Mouse (Mus musculus): ENCODE data around the gene Acot8. TPM values are rescaled to one million over a fixed set of nuclear protein-coding genes. Genes with fewer than 3 reads are reported as not detected.

The Acot8 gene
- polyA plus RNA-seq, 1 experiment from 2014 or later, result 17.8 TPM

DNA sequence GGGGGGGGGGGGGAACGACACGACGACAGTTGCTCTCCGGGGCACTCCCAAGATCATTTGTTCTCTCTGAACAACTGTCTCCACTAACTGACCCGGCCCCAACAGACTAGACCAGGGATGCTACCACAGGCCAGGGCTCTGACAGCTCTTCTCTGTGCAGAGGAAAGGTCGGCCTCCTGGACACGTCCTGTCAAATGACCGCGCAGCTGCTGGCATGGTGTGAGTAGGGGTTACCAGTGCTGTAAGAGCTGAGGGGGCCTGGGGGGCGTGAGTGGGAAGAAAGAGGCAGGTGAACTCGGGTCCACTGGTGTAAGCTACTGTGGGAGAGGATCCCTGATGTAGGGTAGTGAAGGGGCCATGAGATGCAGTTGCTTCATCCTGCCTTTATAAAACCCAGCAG is 46.8 kb downstream of the Acot8 start:
- Histone ChIP-seq H3K27ac (no peak overlapping the region), H3K27me3 (ENCODE audit: insufficient read depth, poor library complexity, severe bottlenecking) (no peaks in the 10 kb centered on the region), H3K36me3 (peaks cover 99% of the 10 kb centered on the region), H3K4me1 (peaks cover 34% of the 10 kb centered on the region), H3K4me3 (no peak overlapping the region), H3K9me3 (no peaks in the 10 kb centered on the region)
- DNase-seq (ENCODE audit: low spot score), result no peak
- 91% methylated on average over 11 of the region's 11 CpGs for WGBS

DNA sequence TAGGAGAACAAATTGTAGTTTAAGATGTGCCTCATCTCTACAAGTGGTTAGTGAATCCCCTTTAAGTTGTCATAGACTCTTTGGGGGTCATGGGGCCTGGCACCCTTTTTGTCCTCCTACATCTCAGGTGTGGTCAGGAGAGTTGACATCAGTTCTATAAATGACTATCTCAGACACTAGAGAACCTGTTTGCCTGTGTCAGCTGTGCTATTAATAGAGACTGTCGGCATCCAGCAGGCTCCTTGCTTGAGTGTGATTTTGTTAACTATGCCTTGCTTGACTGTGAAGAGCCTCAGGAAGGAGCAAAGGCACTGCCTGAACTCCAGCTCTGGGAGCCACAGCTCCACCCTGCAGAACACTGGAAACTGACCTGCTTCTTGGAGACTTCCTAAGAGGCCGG is 49.9 kb downstream of the Acot8 start:
- peak overlapping the region; percentile 18; the same call in 1 of the 2 replicates for H3K4me3 ChIP-seq
- H3K27ac ChIP-seq, result peak overlapping the region; percentile 83
- peaks cover 97% of the 10 kb centered on the region for H3K36me3 ChIP-seq
- 61% methylated on average over 2 of the region's 2 CpGs for WGBS
- DNase-seq (ENCODE audit: low spot score), result no peak
- H3K9me3 ChIP-seq, result no peaks in the 10 kb centered on the region
- peaks cover 26% of the 10 kb centered on the region for H3K4me1 ChIP-seq
- H3K27me3 ChIP-seq (ENCODE audit: insufficient read depth, poor library complexity, severe bottlenecking), result no peaks in the 10 kb centered on the region

DNA sequence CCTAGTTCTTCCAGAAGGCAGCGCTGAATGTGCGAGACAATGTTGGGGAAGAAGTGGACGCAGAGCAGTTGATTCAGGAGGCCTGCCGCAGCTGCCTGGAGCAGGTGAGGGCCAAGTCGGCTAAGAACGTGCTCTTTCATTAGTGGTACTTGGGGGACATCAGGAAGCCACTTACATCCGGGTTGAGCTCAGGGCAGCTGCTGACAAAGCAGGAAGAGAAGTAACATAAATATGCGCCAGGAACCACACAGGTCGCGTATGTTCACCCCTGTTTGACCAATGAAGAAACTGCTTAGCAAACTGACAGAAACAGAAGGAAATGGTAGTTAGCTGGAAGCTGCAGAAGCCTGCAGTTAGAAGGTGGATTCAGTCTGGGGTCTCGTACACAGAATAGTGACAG is 50.6 kb downstream of the Acot8 start:
- Histone ChIP-seq H3K36me3 (peaks cover 95% of the 10 kb centered on the region), H3K9me3 (no peaks in the 10 kb centered on the region), H3K27ac (peak overlapping the region; percentile 83), H3K27me3 (ENCODE audit: insufficient read depth, poor library complexity, severe bottlenecking) (no peaks in the 10 kb centered on the region), H3K4me1 (peaks cover 26% of the 10 kb centered on the region), H3K4me3 (no peak overlapping the region)
- WGBS, result 81% methylated on average over 11 of the region's 11 CpGs
- DNase-seq (ENCODE audit: low spot score), result no peak

DNA sequence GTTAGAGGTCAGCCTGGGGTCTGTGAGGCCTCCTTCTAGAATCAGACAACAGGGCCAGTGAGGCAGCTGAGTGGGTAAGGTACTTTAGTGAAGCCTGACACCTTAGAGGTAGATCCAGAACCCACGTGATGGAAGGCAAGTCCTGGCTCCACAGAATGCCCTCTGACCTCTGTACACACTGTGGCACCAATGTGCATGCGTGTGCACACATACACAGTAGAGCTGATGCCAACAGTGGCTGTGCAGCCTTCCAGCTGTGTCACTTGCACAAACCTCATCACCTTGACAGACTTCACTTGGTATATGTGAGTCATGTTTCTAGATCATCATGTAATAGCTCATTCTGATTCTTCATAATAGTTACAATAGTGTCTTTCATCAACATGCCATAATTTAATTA is 52.2 kb downstream of the Acot8 start:
- H3K27ac ChIP-seq, result no peak overlapping the region
- peaks cover 95% of the 10 kb centered on the region for H3K36me3 ChIP-seq
- peaks cover 26% of the 10 kb centered on the region for H3K4me1 ChIP-seq
- no peak for DNase-seq (ENCODE audit: low spot score)
- H3K4me3 ChIP-seq, result no peak overlapping the region
- H3K9me3 ChIP-seq, result no peaks in the 10 kb centered on the region
- 94% methylated on average over 2 of the region's 2 CpGs for WGBS
- no peaks in the 10 kb centered on the region for H3K27me3 ChIP-seq (ENCODE audit: insufficient read depth, poor library complexity, severe bottlenecking)

DNA sequence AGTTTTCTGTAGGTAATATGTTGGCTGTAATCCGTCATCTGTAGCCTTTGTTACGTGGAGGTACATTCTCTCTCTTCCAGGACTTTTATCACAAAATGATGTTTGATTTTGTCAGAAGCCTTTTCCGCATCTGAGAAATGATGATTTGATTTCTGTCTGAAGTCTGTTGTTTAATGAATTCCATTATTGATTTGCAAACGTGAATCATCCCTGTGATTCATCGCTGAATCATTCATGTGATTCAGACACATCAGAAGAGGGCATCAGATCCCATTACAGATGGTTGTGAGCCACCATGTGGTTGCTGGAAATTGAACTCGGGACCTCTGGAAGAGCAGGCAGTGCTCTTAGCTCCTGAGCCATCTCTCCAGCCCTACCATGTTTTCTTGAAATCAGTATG is 55.7 kb downstream of the Acot8 start:
- Histone ChIP-seq H3K36me3 (peaks cover 63% of the 10 kb centered on the region), H3K4me3 (no peak overlapping the region), H3K4me1 (peaks cover 18% of the 10 kb centered on the region), H3K27me3 (ENCODE audit: insufficient read depth, poor library complexity, severe bottlenecking) (no peaks in the 10 kb centered on the region), H3K9me3 (no peaks in the 10 kb centered on the region), H3K27ac (no peak overlapping the region)
- no peak for DNase-seq (ENCODE audit: low spot score)
- WGBS, result 88% methylated on average over 6 of the region's 6 CpGs

DNA sequence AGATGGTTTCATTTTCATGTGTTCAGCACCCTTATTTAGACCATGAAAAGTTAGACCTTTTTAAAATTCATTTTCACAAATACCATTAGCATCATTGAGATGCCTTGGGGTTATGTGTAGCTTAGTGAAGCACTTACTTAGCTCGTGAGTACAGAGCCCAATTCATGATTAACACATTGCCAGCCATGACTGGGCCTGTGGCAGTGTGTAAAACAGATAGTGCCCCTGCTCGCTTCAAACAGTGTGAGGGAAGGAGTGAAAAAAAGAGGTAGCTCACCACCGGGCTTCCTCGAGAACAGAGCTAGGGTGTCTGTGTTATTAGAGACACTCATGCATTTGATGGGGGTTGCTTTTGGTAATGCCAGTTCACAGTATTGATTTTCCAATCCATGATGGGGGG is 56.5 kb downstream of the Acot8 start:
- DNase-seq (ENCODE audit: low spot score), result no peak
- peaks cover 56% of the 10 kb centered on the region for H3K36me3 ChIP-seq
- H3K9me3 ChIP-seq, result no peaks in the 10 kb centered on the region
- H3K27me3 ChIP-seq (ENCODE audit: insufficient read depth, poor library complexity, severe bottlenecking), result no peaks in the 10 kb centered on the region
- peaks cover 13% of the 10 kb centered on the region for H3K4me1 ChIP-seq
- 87% methylated on average over 4 of the region's 4 CpGs for WGBS
- H3K27ac ChIP-seq, result no peak overlapping the region
- no peak overlapping the region for H3K4me3 ChIP-seq

DNA sequence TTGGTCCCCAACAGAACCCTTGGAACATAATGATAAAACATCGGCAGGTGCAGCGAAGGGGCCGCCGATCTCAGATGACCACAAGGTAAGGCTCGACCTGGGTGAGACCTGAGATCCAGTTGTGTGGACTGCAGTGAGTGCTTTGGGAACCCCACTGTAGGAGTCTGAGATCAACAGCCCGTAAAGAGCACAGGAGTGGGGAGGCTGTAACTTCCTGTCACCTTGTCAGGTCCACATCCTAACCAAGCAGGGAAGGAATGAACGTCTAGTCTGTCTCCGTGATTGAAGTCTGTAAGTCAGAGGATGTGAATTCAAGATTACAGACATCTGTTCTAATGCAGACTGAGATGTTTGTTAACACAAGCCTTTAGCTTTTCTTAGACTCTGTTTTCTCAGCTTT is 58.0 kb downstream of the Acot8 start:
- H3K27me3 ChIP-seq (ENCODE audit: insufficient read depth, poor library complexity, severe bottlenecking), result peaks cover 2% of the 10 kb centered on the region; the same call in 1 of the 2 replicates
- peaks cover 13% of the 10 kb centered on the region for H3K4me1 ChIP-seq
- H3K9me3 ChIP-seq, result no peaks in the 10 kb centered on the region
- H3K27ac ChIP-seq, result peak overlapping the region; percentile 95
- no peak for DNase-seq (ENCODE audit: low spot score)
- peaks cover 42% of the 10 kb centered on the region for H3K36me3 ChIP-seq
- peak overlapping the region; percentile 94 for H3K4me3 ChIP-seq
- 50% methylated on average over 8 of the region's 8 CpGs for WGBS

DNA sequence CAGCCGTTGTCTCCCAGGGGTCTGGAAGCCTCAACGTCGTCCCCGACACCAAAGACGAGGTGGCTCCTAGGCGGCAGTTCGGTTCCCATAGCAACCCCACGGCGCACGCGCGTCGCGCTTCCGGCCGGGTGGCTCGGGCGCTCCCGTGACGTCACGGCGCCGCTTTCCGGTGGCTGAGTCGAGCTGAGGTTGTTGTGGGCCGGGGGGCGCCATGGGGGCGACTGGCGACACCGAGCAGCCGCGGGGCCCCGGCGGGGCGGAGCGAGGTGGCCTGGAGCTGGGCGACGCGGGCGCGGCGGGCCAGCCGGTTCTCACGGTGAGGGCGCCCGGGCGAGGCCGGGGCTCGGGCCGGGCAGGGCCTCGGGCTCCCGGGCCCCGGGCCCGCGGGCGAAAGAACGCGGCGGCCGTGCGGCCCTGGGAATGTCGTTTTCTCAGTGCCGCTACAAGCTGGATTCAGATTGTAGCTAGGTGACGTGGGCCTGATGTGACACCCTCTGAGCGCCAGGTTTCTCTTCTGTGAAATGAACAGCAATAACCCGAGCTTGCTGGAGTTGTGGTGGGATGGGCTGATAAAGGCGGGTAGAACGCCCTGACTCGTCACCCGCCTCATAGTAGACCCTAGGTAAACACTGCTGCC is 58.7 kb downstream of the Acot8 start, which contains the start of the genes Wfdc3 and Dnttip1:
Wfdc3 (minus strand) TSS at position 89 of the 637 bp plus-strand sequence.
Dnttip1 (plus strand) TSS at position 141 of the 637 bp plus-strand sequence.
- peaks cover 35% of the 10 kb centered on the region for H3K36me3 ChIP-seq

DNA sequence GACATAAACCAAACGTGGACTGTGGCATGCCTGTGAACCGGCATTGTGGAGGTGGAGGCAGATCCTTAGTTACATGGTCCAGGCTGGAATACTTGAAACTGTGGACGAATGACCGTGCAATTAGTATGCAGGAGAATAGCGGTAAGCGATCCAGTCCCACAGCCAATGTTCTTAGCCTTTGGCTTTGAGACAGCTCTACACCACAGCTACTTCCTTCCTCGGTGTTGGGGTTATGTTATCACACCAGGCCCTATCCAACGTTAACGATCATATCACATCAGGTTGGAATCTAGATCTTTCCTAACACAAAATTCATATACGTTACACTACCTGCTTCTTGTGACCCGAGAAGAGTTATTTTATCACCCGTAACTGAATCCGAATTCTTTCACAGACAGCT is 59.7 kb downstream of the Acot8 start:
- Histone ChIP-seq H3K36me3 (peaks cover 25% of the 10 kb centered on the region), H3K27ac (no peak overlapping the region), H3K9me3 (no peaks in the 10 kb centered on the region), H3K4me3 (peak overlapping the region; percentile 94), H3K27me3 (ENCODE audit: insufficient read depth, poor library complexity, severe bottlenecking) (peaks cover 5% of the 10 kb centered on the region; the same call in 1 of the 2 replicates), H3K4me1 (peaks cover 13% of the 10 kb centered on the region)
- DNase-seq (ENCODE audit: low spot score), result no peak
- WGBS, result 72% methylated on average over 13 of the region's 13 CpGs

More for the DNA sequence above, 58.7 kb downstream of the Acot8 start, which contains the start of the genes Wfdc3 and Dnttip1:
- under 1% methylated on average over 70 of the region's 70 CpGs for whole genome bisulfite sequencing
- no peaks in the 10 kb centered on the region for H3K9me3 ChIP-seq
- peak within 1 kb of the TSS; percentile 94 for H3K4me3 ChIP-seq
- peak within 1 kb of the TSS; percentile 95 for H3K27ac ChIP-seq
- H3K4me1 ChIP-seq, result peaks cover 13% of the 10 kb centered on the region
- peaks cover 5% of the 10 kb centered on the region; the same call in 1 of the 2 replicates for H3K27me3 ChIP-seq (ENCODE audit: insufficient read depth, poor library complexity, severe bottlenecking)
- peak; percentile 97 for DNase-seq (ENCODE audit: low spot score)

Other genes with a start within 250 kb of the Acot8 start
- gene Wfdc2, start 242.5 kb downstream of the Acot8 start, polyA plus RNA-seq (2016; fragmentation: Nextera tagmentation; extraction: Ambion mirVana), result 11.1 and 28.0 TPM in 2 replicates
- not detected in 2 replicates for gene Spint3, start 231.4 kb downstream of the Acot8 start, polyA plus RNA-seq (2016; fragmentation: Nextera tagmentation; extraction: Ambion mirVana)
- not detected in 2 replicates for gene Wfdc6a, start 219.4 kb downstream of the Acot8 start, polyA plus RNA-seq (2016; fragmentation: Nextera tagmentation; extraction: Ambion mirVana)
- gene Eppin, start 211.3 kb downstream of the Acot8 start, polyA plus RNA-seq (2016; fragmentation: Nextera tagmentation; extraction: Ambion mirVana), result not detected in 2 replicates
- gene Wfdc6b, start 191.4 kb downstream of the Acot8 start, polyA plus RNA-seq (2016; fragmentation: Nextera tagmentation; extraction: Ambion mirVana), result not detected in 2 replicates
- not detected in 2 replicates for gene Wfdc8, start 191.3 kb downstream of the Acot8 start, polyA plus RNA-seq (2016; fragmentation: Nextera tagmentation; extraction: Ambion mirVana)
- gene Wfdc16, start 166.1 kb downstream of the Acot8 start, polyA plus RNA-seq (2016; fragmentation: Nextera tagmentation; extraction: Ambion mirVana), result not detected in 2 replicates
- gene Wfdc10, start 148.8 kb downstream of the Acot8 start, polyA plus RNA-seq (2016; fragmentation: Nextera tagmentation; extraction: Ambion mirVana), result not detected in 2 replicates
- gene Wfdc9, start 148.3 kb downstream of the Acot8 start, polyA plus RNA-seq (2016; fragmentation: Nextera tagmentation; extraction: Ambion mirVana), result not detected in 2 replicates
- gene Wfdc11, start 130.8 kb downstream of the Acot8 start, polyA plus RNA-seq (2016; fragmentation: Nextera tagmentation; extraction: Ambion mirVana), result not detected in 2 replicates
- not detected in 2 replicates for gene Wfdc13, start 119.8 kb downstream of the Acot8 start, polyA plus RNA-seq (2016; fragmentation: Nextera tagmentation; extraction: Ambion mirVana)
- gene Spint4, start 106.4 kb downstream of the Acot8 start, polyA plus RNA-seq (2016; fragmentation: Nextera tagmentation; extraction: Ambion mirVana), result not detected in 2 replicates
- gene Spint5, start 89.6 kb downstream of the Acot8 start, polyA plus RNA-seq (2016; fragmentation: Nextera tagmentation; extraction: Ambion mirVana), result not detected in 2 replicates
- 0.43 and 0.49 TPM in 2 replicates for gene Wfdc3, start 59.0 kb downstream of the Acot8 start, polyA plus RNA-seq (2016; fragmentation: Nextera tagmentation; extraction: Ambion mirVana)
- gene Dnttip1, start 58.9 kb downstream of the Acot8 start, polyA plus RNA-seq (2016; fragmentation: Nextera tagmentation; extraction: Ambion mirVana), result 60.3 and 76.6 TPM in 2 replicates
- 496 and 550 TPM in 2 replicates for gene Ube2c, start 35.0 kb downstream of the Acot8 start, polyA plus RNA-seq (2016; fragmentation: Nextera tagmentation; extraction: Ambion mirVana)
- 0.67 TPM in 1 of 2 replicates, not detected in the other for gene Tnnc2, start 24.9 kb downstream of the Acot8 start, polyA plus RNA-seq (2016; fragmentation: Nextera tagmentation; extraction: Ambion mirVana)
- 19.1 and 29.5 TPM in 2 replicates for gene Snx21, start 19.1 kb downstream of the Acot8 start, polyA plus RNA-seq (2016; fragmentation: Nextera tagmentation; extraction: Ambion mirVana)
- 7.7 and 9.7 TPM in 2 replicates for gene Zswim3, start 216 bp upstream of the Acot8 start, polyA plus RNA-seq (2016; fragmentation: Nextera tagmentation; extraction: Ambion mirVana)
- gene Zswim1, start 17.8 kb upstream of the Acot8 start, polyA plus RNA-seq (2016; fragmentation: Nextera tagmentation; extraction: Ambion mirVana), result 13.7 and 14.3 TPM in 2 replicates
- gene Spata25, start 23.7 kb upstream of the Acot8 start, polyA plus RNA-seq (2016; fragmentation: Nextera tagmentation; extraction: Ambion mirVana), result 0.38 TPM in 1 of 2 replicates, not detected in the other
- 138 and 149 TPM in 2 replicates for gene Ctsa, start 28.0 kb upstream of the Acot8 start, polyA plus RNA-seq (2016; fragmentation: Nextera tagmentation; extraction: Ambion mirVana)
- gene Neurl2, start 28.6 kb upstream of the Acot8 start, polyA plus RNA-seq (2016; fragmentation: Nextera tagmentation; extraction: Ambion mirVana), result 28.2 and 55.0 TPM in 2 replicates
- 8.1 and 12.6 TPM in 2 replicates for gene Pltp, start 52.8 kb upstream of the Acot8 start, polyA plus RNA-seq (2016; fragmentation: Nextera tagmentation; extraction: Ambion mirVana)
- gene Pcif1, start 74.4 kb upstream of the Acot8 start, polyA plus RNA-seq (2016; fragmentation: Nextera tagmentation; extraction: Ambion mirVana), result 57.9 and 61.5 TPM in 2 replicates
- 12.6 and 13.5 TPM in 2 replicates for gene Zfp335, start 106.9 kb upstream of the Acot8 start, polyA plus RNA-seq (2016; fragmentation: Nextera tagmentation; extraction: Ambion mirVana)
- gene Mmp9, start 135.9 kb upstream of the Acot8 start, polyA plus RNA-seq (2016; fragmentation: Nextera tagmentation; extraction: Ambion mirVana), result 0.53 and 1.1 TPM in 2 replicates
- gene Slc12a5, start 155.9 kb upstream of the Acot8 start, polyA plus RNA-seq (2016; fragmentation: Nextera tagmentation; extraction: Ambion mirVana), result 0.74 and 0.92 TPM in 2 replicates
- gene Ncoa5, start 230.0 kb upstream of the Acot8 start, polyA plus RNA-seq (2016; fragmentation: Nextera tagmentation; extraction: Ambion mirVana), result 52.8 and 64.2 TPM in 2 replicates

Measured in heart, embryonic 10.5 days (tissue).